Mouse (Mus musculus) liver, postnatal 0 days (tissue): ENCODE measurements around the gene Fam83g. TPM values are rescaled to one million over a fixed set of nuclear protein-coding genes. Genes with fewer than 3 reads are reported as not detected.
A peak's percentile ranks its signal among the peaks of the same experiment; 100 is the strongest.
"Not testable (repeated sequence)": the region's sequence is repeated elsewhere in the genome, so short reads cannot be mapped to it uniquely, and the experiment has no call there.

Source experiments
- ATAC-seq: fragments of 200-750 bp; cut with Nextera tagmentation; 2 replicates; pipeline ENCODE4 v1.8.0; 2017; ENCODE audit warnings: mild to moderate bottlenecking, moderate library complexity
- DNase-seq: peaks from one replicate; pipeline ENCODE4 v3.0.0-alpha.2; 2016
- H3K27ac ChIP-seq: fragments of 300-500 bp; sonication (generic); 2 replicates; pipeline ENCODE4 v1.5.1; 2014; ENCODE audit warnings: antibody characterized with exemption, moderate library complexity, mild to moderate bottlenecking, low read depth
- H3K27me3 ChIP-seq: fragments of 300-500 bp; sonication (generic); 2 replicates; pipeline ENCODE4 v1.6.1; 2014; ENCODE audit warnings: low read length, control low read depth, mixed read lengths; ENCODE audit not compliant: insufficient read depth
- H3K36me3 ChIP-seq: fragments of 300-500 bp; sonication (generic); replicated peaks from 2 replicates; pipeline ENCODE4 v1.6.1; 2014; ENCODE audit warnings: mild to moderate bottlenecking, control low read depth, low read length, moderate library complexity, mixed read lengths; ENCODE audit not compliant: insufficient read depth
- H3K4me1 ChIP-seq: fragments of 300-500 bp; sonication (generic); 2 replicates; pipeline ENCODE4 v1.6.1; 2014; ENCODE audit warnings: antibody characterized with exemption, mild to moderate bottlenecking, control low read depth; ENCODE audit not compliant: insufficient read depth
- H3K4me2 ChIP-seq: fragments of 300-500 bp; sonication (generic); 2 replicates; pipeline ENCODE4 v1.6.1; 2014; ENCODE audit warnings: low read depth, mild to moderate bottlenecking, low read length, moderate library complexity, mixed read lengths
- H3K4me3 ChIP-seq: fragments of 300-500 bp; sonication (generic); 2 replicates; pipeline ENCODE4 v1.5.1; 2014; ENCODE audit warnings: low read depth, low read length
- H3K9ac ChIP-seq: fragments of 300-500 bp; sonication (generic); replicated peaks from 2 replicates; pipeline ENCODE4 v1.6.1; 2014; ENCODE audit warnings: mild to moderate bottlenecking, moderate library complexity
- H3K9me3 ChIP-seq: fragments of 300-500 bp; sonication (generic); 2 replicates; pipeline ENCODE4 v1.6.1; 2016; ENCODE audit warnings: mild to moderate bottlenecking, control low read depth, low read length, mixed read lengths
- CTCF ChIP-seq: sonication (generic); IDR thresholded peaks from 2 replicates; pipeline ENCODE4 v1.5.1; 2016; ENCODE audit warnings: antibody characterized with exemption, low read depth
- EP300 ChIP-seq: IDR thresholded peaks from 2 replicates; pipeline ENCODE4 v1.6.1; 2016; ENCODE audit warnings: antibody characterized with exemption, low read depth, mild to moderate bottlenecking
- WGBS: fragments of 180-500 bp; shearing (Covaris S2); extraction: QIAGEN DNeasy Blood & Tissue Kit; methylation state at CpG from one replicate; pipeline ENCODE4 v1.1.7; 2014; ENCODE audit not compliant: insufficient replicate concordance; 5-methylcytosine and 5-hydroxymethylcytosine counted together
- polyA plus RNA-seq: library from polyadenylated mRNA; unstranded; fragments of >200 nt; fragmentation: Nextera tagmentation; extraction: Ambion mirVana; gene quantifications from 2 replicates; pipeline ENCODE4 v1.2.1, GENCODE M21; 2015

Gene Fam83g
- 2.2 and 2.4 TPM in 2 replicates for polyA plus RNA-seq

- peak within 1 kb of the TSS; percentile 60; the same call in 1 of the 2 replicates for H3K27ac ChIP-seq
- H3K9ac ChIP-seq = peak within 1 kb of the TSS; percentile 61
- no peaks in the 10 kb centered on the region for H3K36me3 ChIP-seq
- no peak for TF ChIP-seq CTCF
- TF ChIP-seq EP300 = no peak
- H3K9me3 ChIP-seq = no peaks in the 10 kb centered on the region
- peaks cover 35% of the 10 kb centered on the region for H3K4me1 ChIP-seq
- WGBS = 1% methylated on average over 72 of the region's 76 CpGs
- peaks cover 12% of the 10 kb centered on the region; the same call in 1 of the 2 replicates for H3K27me3 ChIP-seq
- ATAC-seq (peak; percentile 85), DNase-seq (peak; percentile 93)
- peak within 1 kb of the TSS; percentile 85 for H3K4me2 ChIP-seq
- H3K4me3 ChIP-seq = peak within 1 kb of the TSS; percentile 61
Measured at GRCm38 (mm10) chr11:61683907-61684731, at the start of gene Fam83g. Gene Fam83g (plus strand): TSS chr11:61684091.

GRCm38 (mm10) chr11:61636309-61636708 lies 47.6 kb upstream of the Fam83g start:
- H3K9ac ChIP-seq, H3K9me3 ChIP-seq, H3K4me3 ChIP-seq, H3K27me3 ChIP-seq, H3K27ac ChIP-seq, H3K36me3 ChIP-seq, ATAC-seq, H3K4me1 ChIP-seq, DNase-seq, H3K4me2 ChIP-seq: not testable (repeated sequence)
- WGBS = 81% methylated on average over 3 of the region's 4 CpGs

- no peak overlapping the region for H3K9ac ChIP-seq
- WGBS = 67% methylated on average over 1 of the region's 1 CpGs
- no peak overlapping the region for H3K27ac ChIP-seq
- H3K4me1 ChIP-seq = peaks cover 4% of the 10 kb centered on the region; the same call in 1 of the 2 replicates
- H3K9me3 ChIP-seq = no peaks in the 10 kb centered on the region
- no peak for ATAC-seq
- DNase-seq = no peak
- 0 out of 2 replicates have a peak, but pooled peaks cover 2% of the 10 kb centered on the region for H3K27me3 ChIP-seq
- no peaks in the 10 kb centered on the region for H3K36me3 ChIP-seq
- H3K4me2 ChIP-seq = no peak overlapping the region
- TF ChIP-seq EP300 (no peak), CTCF (0 out of 2 replicates have a peak, but pooled peaks have one; percentile 5)
- no peak overlapping the region for H3K4me3 ChIP-seq
Measured at GRCm38 (mm10) chr11:61637413-61637812, 46.5 kb upstream of the Fam83g start.

- TF ChIP-seq CTCF (no peak), EP300 (no peak)
- Histone ChIP-seq H3K4me3 (no peak overlapping the region), H3K9ac (no peak overlapping the region), H3K9me3 (no peaks in the 10 kb centered on the region), H3K4me2 (no peak overlapping the region), H3K36me3 (no peaks in the 10 kb centered on the region), H3K27me3 (0 out of 2 replicates have a peak, but pooled peaks cover 2% of the 10 kb centered on the region), H3K4me1 (peaks cover 5% of the 10 kb centered on the region; the same call in 1 of the 2 replicates), H3K27ac (no peak overlapping the region)
- DNase-seq (no peak), ATAC-seq (no peak)
- 82% methylated on average over 3 of the region's 3 CpGs for whole genome bisulfite sequencing
Measured at GRCm38 (mm10) chr11:61637856-61638255, 46.0 kb upstream of the Fam83g start.

GRCm38 (mm10) chr11:61638764-61639536 lies 44.9 kb upstream of the Fam83g start:
- Histone ChIP-seq H3K4me1 (peaks cover 9% of the 10 kb centered on the region; the same call in 1 of the 2 replicates), H3K4me2 (no peak overlapping the region), H3K36me3 (no peaks in the 10 kb centered on the region), H3K4me3 (no peak overlapping the region), H3K9me3 (no peaks in the 10 kb centered on the region), H3K27me3 (0 out of 2 replicates have a peak, but pooled peaks cover 2% of the 10 kb centered on the region), H3K27ac (no peak overlapping the region), H3K9ac (no peak overlapping the region)
- 37% methylated on average over 12 of the region's 12 CpGs for WGBS
- TF ChIP-seq EP300 (no peak), CTCF (no peak)
- DNase-seq = no peak
- no peak for ATAC-seq
